Mouse (Mus musculus): Measurements from ENCODE around the gene Scn1b. TPM values are rescaled to one million over a fixed set of nuclear protein-coding genes. Genes with fewer than 3 reads are reported as not detected.

Scn1b gene
- total and polyA plus RNA-seq, 3 experiments = 0.30 TPM; not detected in 2

GRCm38 (mm10) chr7:31109091-31109490 is 17.7 kb downstream of the Scn1b start:
- in situ Hi-C loops (cut with MboI; ENCODE audit: low pct_ligation_motif_present, low pct_unique_long_range_greater_than_20kb, low sequenced_read_pairs) = no loop called here
- TF ChIP-seq BHLHE40 (IDR thresholded peaks at IDR 0.05; ENCODE audit: low read depth, low read length) (no peak), ZNF384 (IDR thresholded peaks at IDR 0.05; ENCODE audit: low read depth, low read length) (peak; percentile 27; the same call in 1 of the 2 replicates)

GRCm38 (mm10) chr7:31107781-31108180 is 19.0 kb downstream of the Scn1b start:
- Histone ChIP-seq H3K4me2 (ENCODE audit: insufficient read depth, low read depth, poor library complexity, severe bottlenecking) (no peak overlapping the region), H3K9ac (ENCODE audit: insufficient read depth, low read depth) (no peak overlapping the region), H3K79me2 (replicated peaks; ENCODE audit: control insufficient read depth, extremely low read depth, insufficient read depth, poor library complexity, severe bottlenecking) (no peaks in the 10 kb centered on the region), H3K36me3 (replicated peaks in 1 of 2; ENCODE audit: control insufficient read depth in 1 of 2, insufficient read depth in 1 of 2, low read length in 1 of 2) (peaks cover 0 to 46% of the 10 kb centered on the region in 2 experiments), H3K4me3 (replicated peaks in 1 of 3; ENCODE audit: low read depth in 2 of 3, low read length in 2 of 3, poor library complexity in 1 of 3) (no peak overlapping the region), H3K4me1 (ENCODE audit: control insufficient read depth in 1 of 2, insufficient read depth in 2 of 2) (peaks cover 23 to 64% of the 10 kb centered on the region in 2 experiments), H3K27ac (ENCODE audit: insufficient read depth, low read depth) (no peak overlapping the region), H3K27me3 (replicated peaks) (no peaks in the 10 kb centered on the region), H3K9me3 (replicated peaks; ENCODE audit: low read length) (no peaks in the 10 kb centered on the region)
- TF ChIP-seq BHLHE40 (IDR thresholded peaks at IDR 0.05; ENCODE audit: low read depth, low read length) = no peak
- TF ChIP-seq SMC3 (IDR thresholded peaks at IDR 0.05; ENCODE audit: low read depth, low read length) = no peak
- TF ChIP-seq ZC3H11A (IDR thresholded peaks at IDR 0.05; ENCODE audit: low read depth, low read length) = no peak
- no peak for TF ChIP-seq MEF2A (IDR thresholded peaks at IDR 0.05; ENCODE audit: borderline replicate concordance, low read depth, low read length)
- no peak for TF ChIP-seq MXI1 (IDR thresholded peaks at IDR 0.05; ENCODE audit: low read depth, low read length)
- no peak for TF ChIP-seq PAX5 (IDR thresholded peaks at IDR 0.05; ENCODE audit: low read length)
- no peak for TF ChIP-seq USF1 (IDR thresholded peaks at IDR 0.05; ENCODE audit: low read depth, low read length)
- no peak for TF ChIP-seq GABPA (IDR thresholded peaks at IDR 0.05; ENCODE audit: insufficient replicate concordance, low read depth, low read length)
- TF ChIP-seq MYC (IDR thresholded peaks at IDR 0.05; ENCODE audit: low read depth, low read length) = no peak
- TF ChIP-seq POLR2AphosphoS2 (IDR thresholded peaks at IDR 0.05; ENCODE audit: low read depth, low read length) = no peak
- no peak for TF ChIP-seq ZMIZ1 (IDR thresholded peaks at IDR 0.05; ENCODE audit: low read depth, low read length)
- TF ChIP-seq KAT2A (IDR thresholded peaks at IDR 0.05; ENCODE audit: insufficient replicate concordance, low read length) = no peak
- no peak for TF ChIP-seq ELF1 (IDR thresholded peaks at IDR 0.05; ENCODE audit: low read depth, low read length)
- TF ChIP-seq NELFE (IDR thresholded peaks at IDR 0.05; ENCODE audit: low read depth, low read length) = no peak
- no peak for TF ChIP-seq ZKSCAN1 (IDR thresholded peaks at IDR 0.05; ENCODE audit: borderline replicate concordance, low read depth, low read length)
- TF ChIP-seq POLR2A (IDR thresholded peaks at IDR 0.05; ENCODE audit: low read depth, low read length) = no peak
- DNase-seq (ENCODE audit: extremely low read depth) = no peak
- dilution Hi-C loops (cut with MboI; ENCODE audit: extremely low pct_ligation_motif_present, extremely low pct_unique_long_range_greater_than_20kb, low sequenced_read_pairs) (no loop called here), in situ Hi-C loops (cut with MboI; ENCODE audit: low pct_ligation_motif_present, low pct_unique_long_range_greater_than_20kb, low sequenced_read_pairs) (no loop called here)

More at GRCm38 (mm10) chr7:31109091-31109490, 17.7 kb downstream of the Scn1b start:
- Histone ChIP-seq H3K4me3 (replicated peaks in 1 of 3; ENCODE audit: low read depth in 2 of 3, low read length in 2 of 3, poor library complexity in 1 of 3) (peak overlapping the region in 1 of 3 experiments; percentile 48), H3K79me2 (replicated peaks; ENCODE audit: control insufficient read depth, extremely low read depth, insufficient read depth, poor library complexity, severe bottlenecking) (no peaks in the 10 kb centered on the region), H3K9ac (ENCODE audit: insufficient read depth, low read depth) (no peak overlapping the region), H3K27ac (ENCODE audit: insufficient read depth, low read depth) (no peak overlapping the region), H3K4me2 (ENCODE audit: insufficient read depth, low read depth, poor library complexity, severe bottlenecking) (no peak overlapping the region), H3K9me3 (replicated peaks; ENCODE audit: low read length) (no peaks in the 10 kb centered on the region), H3K27me3 (replicated peaks) (no peaks in the 10 kb centered on the region), H3K36me3 (replicated peaks in 1 of 2; ENCODE audit: control insufficient read depth in 1 of 2, insufficient read depth in 1 of 2, low read length in 1 of 2) (peaks cover 0 to 33% of the 10 kb centered on the region in 2 experiments), H3K4me1 (ENCODE audit: control insufficient read depth in 1 of 2, insufficient read depth in 2 of 2) (peaks cover 35 to 77% of the 10 kb centered on the region in 2 experiments)
- DNase-seq (ENCODE audit: extremely low read depth) = no peak
- dilution Hi-C loops (cut with MboI; ENCODE audit: extremely low pct_ligation_motif_present, extremely low pct_unique_long_range_greater_than_20kb, low sequenced_read_pairs) = no loop called here
